Mouse (Mus musculus): ENCODE data around the gene Dock9.

The Dock9 gene

GRCm38 (mm10) chr14:121797457-121798410 lies at the start of gene Dock9:
Gene Dock9 (minus strand): TSS chr14:121797837.
- peak; percentile 85 for DNase-seq (ENCODE audit: low read depth, low spot score)

GRCm38 (mm10) chr14:121844486-121844885 lies 46.8 kb upstream of the Dock9 start:
- peak; percentile 60 for DNase-seq (ENCODE audit: low read depth, low spot score)

GRCm38 (mm10) chr14:121840217-121840616 lies 42.6 kb upstream of the Dock9 start:
- no peak for DNase-seq (ENCODE audit: low read depth, low spot score)

- peak; percentile 44 for DNase-seq (ENCODE audit: low read depth, low spot score)
Observed at GRCm38 (mm10) chr14:121838161-121838560, 40.5 kb upstream of the Dock9 start.

GRCm38 (mm10) chr14:121833001-121833520 lies 35.4 kb upstream of the Dock9 start:
- DNase-seq (ENCODE audit: low read depth, low spot score) = no peak

GRCm38 (mm10) chr14:121829816-121830442 lies 32.3 kb upstream of the Dock9 start:
- no peak for DNase-seq (ENCODE audit: low read depth, low spot score)

GRCm38 (mm10) chr14:121827091-121827490 lies 29.5 kb upstream of the Dock9 start:
- DNase-seq (ENCODE audit: low read depth, low spot score) = no peak

- DNase-seq (ENCODE audit: low read depth, low spot score) = no peak
Observed at GRCm38 (mm10) chr14:121825521-121826445, 28.1 kb upstream of the Dock9 start.

GRCm38 (mm10) chr14:121824322-121825103 lies 26.9 kb upstream of the Dock9 start:
- DNase-seq (ENCODE audit: low read depth, low spot score) = no peak

GRCm38 (mm10) chr14:121822997-121823396 lies 25.4 kb upstream of the Dock9 start:
- DNase-seq (ENCODE audit: low read depth, low spot score) = no peak

GRCm38 (mm10) chr14:121822506-121822905 lies 24.9 kb upstream of the Dock9 start:
- no peak for DNase-seq (ENCODE audit: low read depth, low spot score)

- no peak for DNase-seq (ENCODE audit: low read depth, low spot score)
Observed at GRCm38 (mm10) chr14:121806791-121807190, 9.2 kb upstream of the Dock9 start.

- no peak for DNase-seq (ENCODE audit: low read depth, low spot score)
Observed at GRCm38 (mm10) chr14:121806316-121806715, 8.7 kb upstream of the Dock9 start.

GRCm38 (mm10) chr14:121804461-121804860 lies 6.8 kb upstream of the Dock9 start:
- peak; percentile 74 for DNase-seq (ENCODE audit: low read depth, low spot score)

GRCm38 (mm10) chr14:121800962-121801361 lies 3.3 kb upstream of the Dock9 start:
- DNase-seq (ENCODE audit: low read depth, low spot score) = peak; percentile 78

- DNase-seq (ENCODE audit: low read depth, low spot score) = no peak
Observed at GRCm38 (mm10) chr14:121799112-121799511, 1.5 kb upstream of the Dock9 start.

GRCm38 (mm10) chr14:121798411-121798799 lies 768 bp upstream of the Dock9 start:
- DNase-seq (ENCODE audit: low read depth, low spot score) = peak; percentile 98

- no peak for DNase-seq (ENCODE audit: low read depth, low spot score)
Observed at GRCm38 (mm10) chr14:121796571-121797456, 823 bp downstream of the Dock9 start.

GRCm38 (mm10) chr14:121795536-121795935 lies 2.1 kb downstream of the Dock9 start:
- DNase-seq (ENCODE audit: low read depth, low spot score) = no peak

- no peak for DNase-seq (ENCODE audit: low read depth, low spot score)
Observed at GRCm38 (mm10) chr14:121793639-121794038, 4.0 kb downstream of the Dock9 start.
